Mouse (Mus musculus): ENCODE measurements around the gene Slc25a36.

Gene Slc25a36

DNA sequence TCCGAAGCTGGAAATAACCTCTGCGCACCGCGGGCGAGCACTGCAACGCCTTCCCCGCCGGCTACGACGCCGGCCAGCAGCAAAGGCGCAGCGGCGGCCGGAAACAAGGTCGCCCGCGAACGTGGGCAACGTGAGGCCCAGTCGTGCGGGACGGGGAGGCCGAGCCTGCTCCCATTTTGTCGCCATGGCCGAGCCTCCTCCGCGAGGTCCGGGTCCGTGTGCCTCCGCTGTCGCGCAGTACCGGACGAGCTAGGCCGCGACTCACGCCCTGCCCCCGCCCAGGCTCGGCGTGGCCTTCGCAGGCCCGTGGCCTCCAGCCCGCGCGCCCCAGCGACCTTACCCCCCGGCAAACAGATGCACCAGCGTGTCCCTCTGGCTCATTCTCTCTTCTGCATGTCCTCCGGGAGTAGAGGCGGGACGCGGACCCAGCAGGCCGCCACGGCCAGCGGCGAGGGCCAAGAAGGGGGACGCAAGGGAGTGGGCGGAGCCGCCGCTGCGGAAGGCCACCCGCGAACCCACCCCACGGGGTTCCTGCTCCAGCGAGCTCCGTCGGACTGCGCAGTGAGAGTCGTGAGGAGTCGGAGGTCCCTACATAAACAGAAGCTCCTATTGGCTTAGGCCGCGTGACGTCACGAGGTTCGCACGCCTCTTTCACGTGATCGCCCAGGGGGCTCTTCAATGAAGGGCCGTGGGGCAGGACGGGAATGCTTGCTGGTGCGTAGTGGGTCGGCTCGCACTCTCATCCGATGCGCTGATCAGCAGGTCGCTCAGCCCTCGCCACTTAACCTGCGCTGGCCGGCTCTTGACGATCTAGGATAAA, at the start of gene Slc25a36:
Slc25a36 (minus strand) TSS at position 587 of the 820 bp plus-strand sequence.
- DNase-seq (ENCODE audit: low read depth in 1 of 2, low spot score in 2 of 2) = peak; percentile 80 to 90

DNA sequence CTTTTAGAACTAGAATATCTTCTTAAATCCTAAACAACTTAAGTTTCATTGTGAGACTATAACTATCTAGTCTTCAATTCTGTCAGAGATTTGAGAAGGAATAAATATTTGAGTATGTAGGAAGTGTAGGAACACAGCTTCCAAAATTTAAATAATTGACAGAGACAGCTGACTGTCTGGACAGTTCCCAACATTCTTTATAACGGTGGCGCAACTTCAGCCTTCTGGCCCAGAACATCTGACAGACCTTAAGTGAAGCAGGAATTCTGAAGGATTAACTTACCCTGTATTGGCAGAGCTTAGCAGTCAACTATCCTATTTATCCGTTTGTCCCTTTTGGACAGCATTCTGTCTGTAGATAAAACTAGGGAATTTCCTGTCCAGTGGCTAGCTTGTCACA, 47.5 kb upstream of the Slc25a36 start:
- DNase-seq (ENCODE audit: low read depth in 1 of 2, low spot score in 2 of 2) = no peak

- no peak for DNase-seq (ENCODE audit: low read depth in 1 of 2, low spot score in 2 of 2)
These were observed 45.0 kb upstream of the Slc25a36 start for GRCm38 (mm10) chr9:97155981-97156380.

GRCm38 (mm10) chr9:97154956-97155355, 44.0 kb upstream of the Slc25a36 start:
- DNase-seq (ENCODE audit: low read depth in 1 of 2, low spot score in 2 of 2) = no peak

DNA sequence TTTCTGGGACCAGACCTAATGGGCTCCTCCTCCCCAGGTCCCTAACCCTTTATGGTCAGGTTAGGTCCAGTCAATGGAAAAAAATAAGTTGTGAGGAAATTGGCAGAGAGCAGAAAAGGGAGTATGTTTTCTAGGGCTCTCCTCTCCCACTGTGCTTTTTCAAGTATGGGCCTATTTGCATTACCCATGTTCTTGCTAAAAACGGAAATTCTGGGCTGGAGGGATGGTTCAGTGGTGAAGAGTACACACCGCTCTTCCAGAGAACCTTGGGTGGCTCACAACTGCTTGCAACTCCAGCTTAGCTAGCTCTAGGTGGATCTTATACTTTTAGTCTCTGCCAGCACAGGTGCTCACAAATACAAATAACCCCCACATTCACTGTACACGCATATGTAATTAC, 42.0 kb upstream of the Slc25a36 start:
- no peak for DNase-seq (ENCODE audit: low read depth in 1 of 2, low spot score in 2 of 2)

GRCm38 (mm10) chr9:97147270-97147669, 36.3 kb upstream of the Slc25a36 start:
- DNase-seq (ENCODE audit: low read depth in 1 of 2, low spot score in 2 of 2) = no peak

DNA sequence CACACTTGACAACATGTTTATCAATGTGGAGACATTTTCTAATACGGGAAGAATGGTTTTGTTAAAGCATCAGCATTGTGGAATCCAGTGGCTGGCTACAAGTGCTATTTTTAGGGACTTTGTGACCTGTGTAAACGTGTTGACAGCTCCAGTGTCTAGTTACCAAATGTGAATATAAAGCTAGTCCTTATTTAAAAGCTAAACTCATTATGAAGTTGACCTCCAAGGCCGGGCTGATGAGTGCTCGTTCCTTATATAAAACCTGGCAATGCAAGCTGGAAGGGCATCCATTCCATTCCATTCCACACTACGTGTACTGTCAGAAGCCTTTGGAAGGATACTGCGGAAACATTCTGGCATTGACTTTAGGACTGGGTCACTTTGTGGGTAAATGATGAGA, 34.4 kb upstream of the Slc25a36 start:
- no peak for DNase-seq (ENCODE audit: low read depth in 1 of 2, low spot score in 2 of 2)

- no peak for DNase-seq (ENCODE audit: low read depth in 1 of 2, low spot score in 2 of 2)
These were observed 32.5 kb upstream of the Slc25a36 start for GRCm38 (mm10) chr9:97143416-97143815.

DNA sequence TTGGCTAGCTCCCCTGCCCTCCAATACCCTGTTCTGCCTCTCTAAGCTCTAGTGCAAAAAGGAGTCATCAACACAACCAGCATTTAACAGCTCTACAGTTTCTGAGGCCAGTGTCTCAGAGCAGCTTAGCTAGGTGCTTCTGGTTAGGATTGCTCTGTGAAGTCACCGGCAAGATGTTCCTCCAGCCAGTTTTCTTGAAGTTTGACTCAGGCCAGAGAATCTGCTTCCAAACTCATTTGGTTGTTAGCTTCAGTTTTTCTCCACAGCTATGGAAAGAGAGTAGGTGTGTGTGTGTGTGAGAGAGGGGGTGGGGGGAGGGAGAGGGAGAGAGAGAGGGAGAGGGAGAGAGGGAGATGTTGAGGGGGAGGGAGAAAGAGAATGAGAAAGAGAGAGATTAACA, 31.6 kb upstream of the Slc25a36 start:
- DNase-seq (ENCODE audit: low read depth in 1 of 2, low spot score in 2 of 2) = no peak

- no peak for DNase-seq (ENCODE audit: low read depth in 1 of 2, low spot score in 2 of 2)
These were observed 30.8 kb upstream of the Slc25a36 start for GRCm38 (mm10) chr9:97141723-97142122.

DNA sequence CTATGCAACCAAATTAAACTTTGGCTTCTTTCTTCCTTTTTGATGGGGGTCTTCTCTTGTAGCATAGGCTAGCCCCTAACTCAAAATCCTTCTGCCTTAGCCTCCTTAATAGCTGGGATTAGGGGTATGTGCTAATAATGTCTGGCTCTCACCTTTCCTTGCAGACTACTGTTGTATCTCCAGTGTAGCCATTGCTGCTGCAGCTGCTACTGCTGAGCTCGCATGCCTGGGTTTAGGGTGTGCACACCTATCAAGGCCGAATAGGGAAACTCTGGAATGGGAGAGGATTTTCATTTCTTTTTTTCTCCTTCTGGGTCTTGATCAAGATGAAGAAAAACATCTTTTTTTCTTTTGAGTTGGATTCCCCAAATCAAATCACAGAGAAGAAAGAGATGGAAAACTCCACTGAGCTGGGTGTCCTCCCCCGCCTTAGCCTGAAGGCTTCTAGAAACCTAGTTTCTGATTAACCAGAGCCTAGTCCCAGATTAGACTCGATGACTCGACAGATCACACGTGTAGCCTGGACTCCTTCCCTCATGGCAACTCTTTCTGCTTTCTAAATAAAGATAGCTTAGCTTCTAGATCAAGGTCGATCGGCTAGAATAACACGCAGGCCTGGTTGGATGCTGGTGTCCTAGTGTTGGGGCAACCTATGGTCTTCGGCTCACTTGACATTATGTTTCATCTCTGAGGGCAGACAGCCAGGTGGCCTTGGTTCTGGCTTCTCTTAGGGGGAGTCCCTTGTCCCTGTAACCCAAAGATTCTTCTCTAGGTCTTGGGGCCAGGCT, 29.4 kb upstream of the Slc25a36 start:
- DNase-seq (ENCODE audit: low read depth in 1 of 2, low spot score in 2 of 2) = no peak

- no peak for DNase-seq (ENCODE audit: low read depth in 1 of 2, low spot score in 2 of 2)
These were observed 26.7 kb upstream of the Slc25a36 start for GRCm38 (mm10) chr9:97137678-97138077.

DNA sequence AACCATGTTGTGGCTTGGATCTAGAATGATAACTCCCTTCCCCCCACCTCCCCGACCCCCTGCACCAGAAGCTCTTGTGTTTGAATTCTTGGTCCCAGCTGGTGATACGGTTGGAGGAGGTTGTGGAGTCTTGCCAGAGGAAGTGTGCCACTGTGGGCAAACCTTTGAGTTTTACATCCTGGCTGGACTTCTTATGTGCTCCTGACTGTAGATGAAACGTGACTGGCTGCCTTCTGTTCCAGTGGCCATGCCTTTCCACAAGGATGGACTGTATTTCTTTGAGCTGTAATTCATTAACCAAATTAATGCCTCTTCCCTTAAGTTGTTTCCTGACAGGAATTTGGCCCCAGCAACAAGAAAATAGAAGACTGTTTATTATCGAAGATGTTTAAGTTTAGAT, 26.2 kb upstream of the Slc25a36 start:
- DNase-seq (ENCODE audit: low read depth in 1 of 2, low spot score in 2 of 2) = no peak

DNA sequence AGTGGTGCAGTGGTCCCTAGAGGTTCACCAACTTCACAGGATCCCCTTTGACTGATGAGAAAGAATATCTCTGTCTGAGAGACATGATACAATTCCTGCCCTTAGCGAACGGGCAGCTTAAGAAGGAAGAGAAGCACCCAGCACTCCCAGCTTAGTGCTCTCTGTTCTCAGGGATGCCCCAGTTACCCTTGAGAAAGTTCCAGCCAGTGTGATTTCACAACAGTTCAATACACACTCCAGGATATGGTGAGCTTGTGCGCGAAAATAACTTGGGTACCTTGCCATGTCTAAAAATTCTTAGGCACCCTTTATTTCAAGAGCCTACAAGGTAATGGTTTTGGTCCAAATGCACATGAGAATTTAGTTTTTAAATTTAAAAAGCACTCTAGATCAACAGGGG, 24.9 kb upstream of the Slc25a36 start:
- no peak for DNase-seq (ENCODE audit: low read depth in 1 of 2, low spot score in 2 of 2)

- DNase-seq (ENCODE audit: low read depth in 1 of 2, low spot score in 2 of 2) = no peak
These were observed 22.2 kb upstream of the Slc25a36 start for GRCm38 (mm10) chr9:97133178-97133577.

- DNase-seq (ENCODE audit: low read depth in 1 of 2, low spot score in 2 of 2) = no peak
These were observed 19.0 kb upstream of the Slc25a36 start for GRCm38 (mm10) chr9:97130001-97130400.

GRCm38 (mm10) chr9:97123934-97124692, 13.2 kb upstream of the Slc25a36 start:
- no peak for DNase-seq (ENCODE audit: low read depth in 1 of 2, low spot score in 2 of 2)

DNA sequence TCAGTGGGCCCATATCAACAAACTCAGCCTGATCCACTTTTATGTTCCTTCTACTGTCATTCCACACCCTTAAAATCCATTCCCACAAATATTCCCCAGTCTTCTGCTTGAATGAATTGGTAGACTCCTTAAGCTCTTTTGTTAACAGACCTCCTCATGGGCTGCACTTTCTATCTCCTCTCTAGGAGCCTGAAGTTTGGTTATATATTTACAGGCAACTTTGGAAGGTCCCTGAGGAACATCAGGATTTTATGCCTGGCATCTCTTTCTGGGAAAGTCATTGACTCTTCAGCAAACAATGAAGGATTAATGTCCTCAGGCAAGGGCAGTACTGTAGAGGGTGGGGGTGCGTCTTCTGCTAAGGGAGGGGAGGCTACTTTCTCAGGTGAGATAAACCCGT, 10.5 kb upstream of the Slc25a36 start:
- no peak for DNase-seq (ENCODE audit: low read depth in 1 of 2, low spot score in 2 of 2)

DNA sequence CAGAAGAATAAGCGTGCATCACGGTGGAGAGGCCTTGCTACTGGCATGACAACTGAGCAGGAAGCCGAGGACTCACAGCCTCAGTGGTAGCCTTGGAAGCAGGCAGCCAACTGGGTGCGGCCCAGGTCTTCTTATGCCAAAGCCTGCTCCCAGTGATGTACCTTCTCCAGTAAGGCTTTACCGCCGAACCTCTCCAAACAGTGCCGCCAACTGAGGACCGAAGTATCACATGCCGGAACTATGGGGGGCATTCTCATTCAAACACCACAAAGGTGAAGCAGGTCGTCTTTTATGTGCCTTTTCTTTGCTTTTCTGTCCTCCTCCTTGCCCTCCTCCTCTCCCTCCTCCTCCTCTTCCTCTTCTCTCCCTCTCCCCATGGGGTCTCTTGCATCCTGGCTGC, 3.3 kb upstream of the Slc25a36 start:
- DNase-seq (ENCODE audit: low read depth in 1 of 2, low spot score in 2 of 2) = no peak

- no peak for DNase-seq (ENCODE audit: low read depth in 1 of 2, low spot score in 2 of 2)
These were observed 2.6 kb upstream of the Slc25a36 start for GRCm38 (mm10) chr9:97113555-97113929.

DNA sequence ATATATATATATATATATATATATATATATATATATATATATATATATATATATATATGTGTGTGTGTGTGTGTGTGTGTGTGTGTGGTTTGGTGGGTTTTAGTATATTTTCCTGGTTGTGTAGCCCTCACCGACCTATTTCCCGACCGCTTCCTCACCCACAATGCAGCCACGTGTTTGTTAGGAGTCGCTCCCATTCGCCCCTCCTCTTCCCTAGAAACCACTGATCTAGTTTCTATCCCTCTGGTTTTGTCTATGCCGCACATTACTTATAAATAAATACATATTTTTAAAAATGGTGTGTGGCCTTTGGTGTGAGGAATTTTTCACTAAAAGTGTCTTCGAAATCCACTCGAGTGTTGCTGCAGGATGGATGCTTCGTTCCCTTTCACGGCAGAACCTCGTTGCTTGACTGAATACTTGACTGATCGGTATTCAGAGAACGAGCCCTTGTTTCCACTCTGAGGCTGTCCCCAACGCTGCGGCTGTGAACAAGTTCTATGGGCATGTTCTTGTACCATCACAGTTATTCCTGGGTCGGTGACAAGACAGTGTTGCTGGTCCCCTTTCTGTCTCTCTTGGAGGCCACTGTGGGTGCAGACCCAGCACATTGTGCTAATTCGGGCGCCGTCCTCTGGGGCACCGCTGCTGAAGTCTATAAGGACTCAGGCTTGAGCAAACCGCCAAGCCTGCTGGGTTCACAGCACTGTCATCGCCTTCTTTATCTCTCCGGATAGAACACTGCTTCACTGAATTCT, 2.0 kb upstream of the Slc25a36 start:
- no peak for DNase-seq (ENCODE audit: low read depth in 1 of 2, low spot score in 2 of 2)
